Mouse (Mus musculus) ES-E14 (cell line): ENCODE measurements around the gene Nr1h2. TPM values are rescaled to one million over a fixed set of nuclear protein-coding genes. Genes with fewer than 3 reads are reported as not detected.
A peak's percentile ranks its signal among the peaks of the same experiment; 100 is the strongest.

Source experiments
- DNase-seq: peaks from one replicate; pipeline ENCODE4 v3.0.0-alpha.2; 2013; ENCODE audit warnings: low read depth, low spot score
- H3K27ac ChIP-seq: 2 replicates; pipeline ENCODE4 v1.5.1; 2012; ENCODE audit warnings: low read depth, mild to moderate bottlenecking, low read length, moderate library complexity, mixed read lengths; ENCODE audit not compliant: poor library complexity, insufficient read depth, severe bottlenecking
- H3K36me3 ChIP-seq: 2 replicates; pipeline ENCODE4 v1.6.1; 2012; ENCODE audit warnings: mild to moderate bottlenecking, low read length, moderate library complexity, mixed read lengths; ENCODE audit not compliant: control insufficient read depth, poor library complexity, insufficient read depth, severe bottlenecking
- H3K4me1 ChIP-seq, 2 experiments: fragments of 150-350 bp in 1 of 2; sonication (generic) in 1 of 2; 2 replicates each; pipeline ENCODE4 v1.6.1; 2012; ENCODE audit warnings: low read length in 2 of 2, mild to moderate bottlenecking in 1 of 2, mixed read lengths in 1 of 2; ENCODE audit not compliant: control insufficient read depth in 2 of 2, insufficient read depth in 2 of 2, poor library complexity in 1 of 2
- H3K4me3 ChIP-seq, 2 experiments: fragments of 150-350 bp in 1 of 2; sonication (generic) in 1 of 2; 2 replicates each; pipeline ENCODE4 v1.5.1; 2012; ENCODE audit warnings: low read length in 2 of 2, low read depth in 1 of 2, mild to moderate bottlenecking in 1 of 2, mixed read lengths in 1 of 2; ENCODE audit not compliant: insufficient read depth in 1 of 2, poor library complexity in 1 of 2, severe bottlenecking in 1 of 2
- H3K9ac ChIP-seq: 2 replicates; pipeline ENCODE4 v1.6.1; 2012; ENCODE audit warnings: low read depth, mild to moderate bottlenecking, low read length, mixed read lengths; ENCODE audit not compliant: poor library complexity, insufficient read depth, severe bottlenecking
- H3K9me3 ChIP-seq: fragments of 150-350 bp; sonication (generic); 2 replicates; pipeline ENCODE4 v1.6.1; 2012; ENCODE audit warnings: low read depth, mild to moderate bottlenecking, low read length; ENCODE audit not compliant: control insufficient read depth, insufficient read depth
- CHD2 ChIP-seq: IDR thresholded peaks from 2 replicates; pipeline ENCODE4 v1.6.1; 2014; ENCODE audit warnings: mild to moderate bottlenecking, low read depth, low read length, inconsistent platforms
- HCFC1 ChIP-seq: IDR thresholded peaks from 2 replicates; pipeline ENCODE4 v1.6.1; 2012; ENCODE audit warnings: low read length, inconsistent platforms, borderline replicate concordance; ENCODE audit not compliant: insufficient read depth
- MAFK ChIP-seq: IDR thresholded peaks from 2 replicates; pipeline ENCODE4 v1.6.1; 2014; ENCODE audit warnings: mild to moderate bottlenecking, low read depth, low read length, inconsistent platforms; ENCODE audit not compliant: insufficient read depth
- ZC3H11A ChIP-seq: IDR thresholded peaks from 2 replicates; pipeline ENCODE4 v1.6.1; 2012; ENCODE audit warnings: low read depth, mild to moderate bottlenecking, inconsistent platforms, low read length, borderline replicate concordance
- ZNF384 ChIP-seq: IDR thresholded peaks from 2 replicates; pipeline ENCODE4 v1.6.1; 2012; ENCODE audit warnings: low read depth, low read length, inconsistent platforms
- in situ Hi-C, 2 experiments: fragments of 600-800 bp; cut with MboI; formaldehyde crosslinking; loops; one replicate each; pipeline ENCODE4 v1.15.1; 2025; ENCODE audit warnings: low sequenced_read_pairs in 2 of 2, inconsistent platforms in 1 of 2; ENCODE audit not compliant: unreplicated experiment in 2 of 2
- total RNA-seq: library from RNA; depleted of rRNA; stranded (reverse); fragments of 300-350 nt; gene quantifications from 2 replicates; pipeline ENCODE4 v1.2.3, GENCODE M21; 2012

Gene Nr1h2
- total RNA-seq, 1 experiment = 78.5 TPM

DNA sequence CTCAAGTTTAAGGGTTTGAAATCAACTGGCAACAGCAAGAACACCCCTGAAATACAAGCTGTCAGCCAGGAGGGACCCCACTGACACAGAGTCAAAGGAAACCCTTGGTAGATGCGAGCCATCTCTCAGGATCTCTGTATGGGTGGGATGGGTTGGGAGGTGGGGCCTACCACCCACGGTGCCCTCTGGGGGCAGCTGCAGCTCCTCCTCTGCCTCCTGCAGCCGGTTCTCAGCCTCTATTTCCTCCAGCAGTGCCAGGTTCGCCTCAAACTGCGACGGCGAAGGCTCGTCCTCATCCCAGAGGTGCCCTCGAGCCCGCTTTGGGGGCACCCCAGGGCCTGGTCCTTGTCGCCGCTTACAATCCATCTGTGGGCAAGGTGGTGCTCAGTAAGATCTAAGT, 10.7 kb downstream of the Nr1h2 start:
- Histone ChIP-seq H3K4me1 (peaks cover 2 to 25% of the 10 kb centered on the region in 2 experiments; a peak in 2 of 4 replicates), H3K4me3 (no peak overlapping the region), H3K9me3 (no peaks in the 10 kb centered on the region), H3K27ac (no peak overlapping the region), H3K9ac (no peak overlapping the region), H3K36me3 (peaks cover 49% of the 10 kb centered on the region)
- DNase-seq = no peak
- in situ Hi-C loops = no loop called here
- no peak for TF ChIP-seq MAFK
- no peak for TF ChIP-seq ZC3H11A
- TF ChIP-seq ZNF384 = no peak
- no peak for TF ChIP-seq HCFC1
- TF ChIP-seq CHD2 = no peak

DNA sequence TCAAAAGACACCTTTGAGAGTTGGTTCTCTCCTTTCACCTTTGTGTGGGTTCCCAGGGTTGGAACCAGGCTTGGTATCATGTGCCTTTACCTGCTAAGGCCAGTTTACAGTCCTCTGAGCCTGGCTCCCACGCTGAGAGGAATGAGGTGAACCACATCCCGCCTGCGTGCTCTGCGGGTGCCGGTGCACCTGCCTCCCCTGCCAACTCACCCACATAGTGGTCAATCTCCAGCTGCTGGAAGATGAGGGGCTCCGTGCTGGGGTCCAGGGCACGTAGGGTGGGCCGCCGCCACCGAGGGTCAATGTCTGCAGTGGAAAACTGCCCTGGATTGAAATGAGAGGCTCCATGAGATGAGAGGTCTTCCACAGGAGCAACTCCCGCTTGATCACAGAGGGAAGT, 11.2 kb downstream of the Nr1h2 start:
- DNase-seq = no peak
- Histone ChIP-seq H3K4me1 (peaks cover 0 to 22% of the 10 kb centered on the region in 2 experiments; a peak in 2 of 4 replicates), H3K27ac (no peak overlapping the region), H3K9ac (no peak overlapping the region), H3K9me3 (no peaks in the 10 kb centered on the region), H3K4me3 (0 out of 4 replicates have a peak overlapping the region, but pooled peaks of 1 of the 2 experiments have one; percentile 7), H3K36me3 (peaks cover 54% of the 10 kb centered on the region)
- TF ChIP-seq MAFK = no peak
- no peak for TF ChIP-seq HCFC1
- TF ChIP-seq ZC3H11A = no peak
- TF ChIP-seq ZNF384 = no peak
- no peak for TF ChIP-seq CHD2
- in situ Hi-C loops = no loop called here

DNA sequence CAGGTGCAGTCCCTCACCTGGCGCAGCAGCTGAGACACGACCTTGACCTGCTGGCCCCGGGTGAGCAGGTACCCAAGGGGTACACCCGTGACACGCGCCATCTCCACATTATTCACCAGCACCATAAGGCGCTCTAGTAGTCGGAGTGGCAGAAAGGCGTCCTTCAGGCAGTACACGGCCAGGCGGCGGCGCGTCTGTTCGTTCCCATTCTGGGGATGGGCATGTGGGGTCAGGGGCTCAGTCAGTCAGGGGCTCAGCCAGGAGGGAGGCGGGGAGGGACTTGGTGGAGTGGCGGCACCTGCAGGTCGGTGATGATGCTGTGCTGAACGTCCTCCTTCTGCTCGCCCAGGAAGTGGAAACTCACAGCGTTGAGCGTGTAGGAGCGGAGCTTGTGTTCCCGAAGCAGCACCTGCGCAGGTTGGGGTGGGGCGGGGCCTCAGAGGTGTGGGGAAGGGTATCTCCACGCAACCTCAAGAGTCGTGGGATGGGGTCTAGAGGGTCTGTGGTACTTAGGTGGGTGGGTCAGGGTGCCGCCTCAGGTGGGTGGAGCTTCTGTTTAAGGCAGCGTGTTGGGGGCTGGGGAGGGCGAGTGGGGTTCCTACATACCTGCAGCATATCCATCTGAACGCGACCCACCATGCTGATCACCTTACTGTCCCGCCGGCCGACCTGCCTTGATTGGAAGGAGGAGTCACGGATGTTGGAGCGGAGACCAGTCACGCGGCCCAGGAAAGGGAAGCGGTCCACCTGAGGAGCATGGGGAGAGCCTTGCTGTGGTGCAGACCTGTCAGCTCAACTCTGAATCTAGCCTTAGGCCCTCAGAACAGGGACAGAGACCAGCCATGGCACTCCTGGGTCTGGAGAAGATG, 14.8 kb downstream of the Nr1h2 start:
- no peak overlapping the region for H3K27ac ChIP-seq
- H3K4me3 ChIP-seq = peak overlapping the region in 1 of 2 experiments; percentile 6; a peak in 1 of 4 replicates
- H3K9ac ChIP-seq = no peak overlapping the region
- no peaks in the 10 kb centered on the region for H3K9me3 ChIP-seq
- in situ Hi-C loops = no loop called here
- no peak for TF ChIP-seq HCFC1
- TF ChIP-seq ZNF384 = no peak
- no peak for TF ChIP-seq ZC3H11A
- no peak for TF ChIP-seq CHD2
- TF ChIP-seq MAFK = no peak
- peaks cover 84% of the 10 kb centered on the region for H3K36me3 ChIP-seq
- DNase-seq = no peak
- peaks cover 8 to 39% of the 10 kb centered on the region in 2 experiments; a peak in 3 of 4 replicates for H3K4me1 ChIP-seq

DNA sequence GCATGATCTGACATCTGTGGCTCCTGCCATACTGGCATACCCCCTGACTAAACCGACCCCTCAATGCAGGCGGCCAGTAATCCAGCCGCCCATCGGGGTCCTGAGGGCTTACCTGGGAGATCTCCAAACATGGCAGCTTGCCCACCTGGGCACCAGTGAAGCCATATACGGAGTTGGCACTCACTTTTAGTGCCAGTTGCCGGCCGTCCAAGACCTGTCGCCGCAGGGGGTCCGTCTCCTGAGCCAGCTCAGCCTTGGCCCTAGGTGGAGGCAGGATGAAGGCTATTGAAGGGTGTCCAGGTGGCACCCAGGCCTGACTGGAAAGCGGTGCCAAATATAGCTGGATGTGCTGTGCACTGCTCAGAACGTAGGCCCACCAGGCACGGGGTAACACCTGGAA, 16.3 kb downstream of the Nr1h2 start:
- DNase-seq = no peak
- Histone ChIP-seq H3K4me1 (peaks cover 8 to 44% of the 10 kb centered on the region in 2 experiments; a peak in 3 of 4 replicates), H3K27ac (no peak overlapping the region), H3K9ac (no peak overlapping the region), H3K36me3 (peaks cover 94% of the 10 kb centered on the region), H3K4me3 (no peak overlapping the region), H3K9me3 (no peaks in the 10 kb centered on the region)
- no peak for TF ChIP-seq CHD2
- no peak for TF ChIP-seq MAFK
- TF ChIP-seq ZC3H11A = no peak
- in situ Hi-C loops = no loop called here
